Mouse (Mus musculus) CD8-positive naive resting alpha-beta T cell, adult 2 months (primary cell): Measurements from ENCODE around the gene Ccdc32.
A peak's percentile ranks its signal among the peaks of the same experiment; 100 is the strongest.

Source experiments
- DNase-seq, 2 experiments: peaks; one replicate each; pipeline ENCODE4 v3.0.0; 2022; ENCODE audit warnings: low read depth in 2 of 2, low spot score in 2 of 2

Ccdc32 gene

GRCm38 (mm10) chr2:119015604-119016180, 13.5 kb downstream of the Ccdc32 start:
- no peak for DNase-seq

DNA sequence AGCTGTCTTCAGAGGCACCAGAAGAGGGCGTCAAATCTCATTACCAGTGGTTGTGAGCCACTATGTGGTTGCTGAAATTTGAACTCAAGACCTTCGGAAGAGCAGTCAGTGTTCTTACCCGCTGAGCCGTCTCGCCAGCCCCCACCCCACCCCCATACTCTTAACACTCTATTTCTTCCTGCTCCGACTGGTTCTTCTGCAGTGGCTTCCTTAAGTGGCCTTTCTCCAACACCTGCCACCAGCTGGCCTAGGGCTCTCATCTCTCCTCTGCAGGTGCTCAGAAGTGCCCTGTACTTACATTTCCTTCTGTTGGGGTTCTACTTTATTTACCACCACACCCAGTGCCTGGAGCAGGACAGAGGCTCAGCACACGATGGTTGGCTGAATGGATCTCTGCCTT, 14.2 kb downstream of the Ccdc32 start:
- no peak for DNase-seq

DNA sequence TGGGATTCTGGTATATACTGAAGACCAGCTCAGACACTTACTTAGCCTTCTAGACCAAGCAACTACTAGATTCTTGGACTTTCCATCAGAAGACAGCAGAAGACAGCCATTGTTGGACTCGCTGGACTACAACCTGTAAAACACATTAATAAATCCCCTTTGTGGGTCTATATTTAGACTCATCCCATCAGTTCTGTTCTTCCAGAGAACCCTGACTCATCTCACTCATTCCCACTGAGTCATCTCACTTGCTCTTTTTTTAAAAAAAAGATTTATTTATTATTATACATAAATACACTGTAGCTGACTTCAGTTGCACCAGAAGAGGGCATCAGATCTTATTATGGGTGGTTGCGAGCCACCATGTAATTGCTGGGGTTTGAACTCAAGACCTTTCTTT, 19.8 kb downstream of the Ccdc32 start:
- no peak for DNase-seq

DNA sequence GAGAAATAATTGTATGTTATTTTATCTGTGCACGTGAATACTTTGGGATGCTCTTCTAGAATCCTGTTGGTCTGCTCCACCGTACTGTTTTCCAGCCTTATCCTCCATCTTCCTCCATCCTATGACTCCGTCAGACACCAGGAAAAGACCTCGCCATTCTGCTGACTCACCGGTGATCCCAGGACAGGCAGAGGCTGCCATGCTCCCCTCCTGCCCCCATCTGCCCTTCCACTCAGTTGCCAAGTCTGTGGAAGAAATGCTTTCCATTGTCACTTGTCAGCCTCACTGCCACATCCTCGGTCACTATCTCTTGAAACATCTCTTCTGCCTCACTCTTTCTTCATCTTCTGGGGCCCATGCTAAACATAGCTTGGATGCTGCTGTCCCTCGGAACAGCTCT, 22.3 kb downstream of the Ccdc32 start:
- no peak for DNase-seq

DNA sequence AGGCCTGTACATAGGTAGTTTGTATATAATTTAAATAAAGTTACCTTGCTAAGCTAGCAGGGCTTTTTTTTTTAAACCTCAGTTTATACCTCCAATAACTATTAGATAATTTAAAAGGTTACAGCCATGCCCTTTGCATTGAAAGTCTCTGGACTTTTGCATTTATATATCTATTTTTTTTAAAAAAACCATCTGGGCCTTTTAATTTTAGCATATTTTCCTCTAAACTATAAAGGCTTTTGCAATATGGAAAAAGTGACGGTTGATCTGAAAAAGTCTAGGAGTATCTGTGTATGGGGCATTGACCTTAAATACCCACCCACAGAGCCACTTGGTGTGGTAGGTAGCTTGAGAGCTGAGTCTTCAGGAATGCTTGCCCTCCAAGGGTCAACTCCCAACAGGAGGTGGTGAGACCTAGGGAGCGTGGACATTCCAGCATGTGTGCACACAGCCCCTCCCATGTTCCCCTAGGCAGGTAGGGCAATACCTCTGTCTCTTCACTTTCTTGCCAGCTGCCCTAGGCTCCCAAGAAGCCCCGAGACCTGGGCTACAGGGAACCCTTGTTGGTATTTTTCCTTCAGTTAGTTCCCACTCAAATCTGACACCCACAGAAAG, 30.1 kb downstream of the Ccdc32 start:
- no peak for DNase-seq

- DNase-seq: no peak
These were observed 30.9 kb downstream of the Ccdc32 start for GRCm38 (mm10) chr2:118998115-118998866.

DNA sequence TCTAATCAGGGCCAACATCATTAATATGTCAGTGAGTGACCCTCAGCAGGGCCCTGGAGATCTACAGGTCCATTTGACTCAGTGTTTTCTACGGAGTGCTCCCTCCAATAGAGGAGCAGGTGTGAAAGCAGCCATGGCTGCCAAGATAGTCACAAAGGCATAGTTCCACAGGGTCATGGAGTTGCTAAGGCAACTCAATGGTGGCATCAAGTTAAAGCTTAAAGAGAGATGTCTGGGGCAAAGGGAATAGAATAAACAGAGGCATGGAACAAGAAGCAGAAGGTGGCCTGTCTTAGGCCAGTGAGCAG, 32.4 kb downstream of the Ccdc32 start:
- no peak for DNase-seq

DNA sequence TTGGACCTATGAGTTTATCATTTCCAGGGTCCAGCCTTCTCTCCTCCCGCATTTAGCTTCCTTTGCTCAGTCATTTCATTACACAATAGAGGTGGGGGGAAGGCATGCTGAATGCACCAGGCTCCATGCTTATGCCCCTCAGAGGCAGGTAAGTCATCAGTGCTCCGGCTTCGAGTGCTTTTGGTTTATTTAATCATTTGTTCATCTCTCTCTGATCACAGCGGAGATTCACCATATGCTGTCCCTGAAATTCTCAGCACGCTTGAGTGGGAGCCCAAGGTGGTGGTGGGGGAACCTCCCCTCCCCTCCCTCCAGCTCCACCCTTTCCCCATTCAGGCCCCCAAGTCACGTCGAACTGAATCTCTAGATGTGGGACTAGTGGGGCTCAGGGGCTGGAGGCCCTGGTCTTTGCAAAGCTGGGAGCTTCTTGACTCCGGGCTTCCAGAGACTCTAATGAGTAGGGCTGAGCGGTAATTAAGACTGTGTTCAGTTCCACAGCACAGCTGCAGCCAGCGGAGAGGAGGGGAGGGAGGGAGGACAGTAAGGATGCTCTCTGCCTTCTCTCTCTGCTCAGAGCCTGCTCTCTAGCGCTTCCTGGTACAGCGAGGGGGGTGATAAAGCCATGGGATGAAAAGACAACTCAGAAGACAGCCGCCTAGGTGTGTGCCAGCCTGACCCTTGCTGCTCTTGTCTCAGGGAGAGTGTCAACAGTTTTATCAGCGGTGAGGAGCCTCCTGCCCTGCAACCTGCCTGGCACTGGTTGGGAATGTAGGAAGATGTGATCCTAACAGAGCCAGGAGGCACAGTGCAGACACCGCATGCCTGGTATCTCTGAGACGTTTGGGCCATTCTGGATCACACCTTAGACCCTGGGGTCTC, 33.0 kb downstream of the Ccdc32 start:
- no peak for DNase-seq

GRCm38 (mm10) chr2:118995490-118995889, 33.7 kb downstream of the Ccdc32 start:
- no peak for DNase-seq

- DNase-seq: no peak
These were observed 45.4 kb downstream of the Ccdc32 start for GRCm38 (mm10) chr2:118983812-118984211.

DNA sequence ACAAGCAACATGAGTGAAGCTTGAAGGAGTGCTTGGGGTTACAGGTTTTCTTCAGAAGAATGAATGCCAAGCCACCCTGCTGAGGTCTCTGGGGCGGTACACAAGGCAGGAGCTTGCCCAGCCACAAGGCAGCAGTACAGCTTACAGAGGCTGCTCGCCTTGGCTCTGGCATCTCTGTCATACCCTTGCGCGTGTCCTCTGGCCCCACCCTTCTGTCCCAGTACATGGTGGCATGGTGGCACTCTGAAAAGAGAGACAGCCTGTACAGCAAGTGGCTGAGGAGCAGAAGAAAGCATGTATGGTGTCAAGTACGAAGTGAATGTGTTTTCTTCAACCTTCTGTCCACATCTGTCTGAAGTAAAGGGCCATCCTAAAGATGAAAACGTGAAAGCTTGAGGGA, 48.4 kb downstream of the Ccdc32 start:
- no peak for DNase-seq

- DNase-seq: no peak
These were observed 51.1 kb downstream of the Ccdc32 start for GRCm38 (mm10) chr2:118978064-118978463.

DNA sequence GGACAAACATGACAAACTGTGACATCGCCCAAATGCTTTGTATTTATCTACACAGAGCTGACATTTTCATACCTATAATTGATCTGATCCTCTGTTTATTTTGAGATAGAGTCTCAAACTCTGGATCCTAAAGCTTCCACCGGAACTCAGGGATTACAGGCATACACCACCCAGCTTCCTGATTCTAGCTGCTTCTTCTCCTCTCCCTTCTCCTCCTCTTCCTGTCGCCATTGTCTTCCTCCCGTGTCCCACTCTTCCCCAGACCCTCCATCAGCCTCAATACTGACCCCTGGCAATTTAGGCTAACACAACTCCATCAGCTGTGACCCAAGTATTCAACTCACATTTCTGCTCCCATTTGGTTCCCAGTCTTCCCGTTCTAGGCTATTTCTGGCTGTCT, 52.3 kb downstream of the Ccdc32 start:
- DNase-seq: no peak

GRCm38 (mm10) chr2:118976282-118976929, 52.8 kb downstream of the Ccdc32 start:
- DNase-seq: peak; percentile 76 to 88

- DNase-seq: no peak
These were observed 53.3 kb downstream of the Ccdc32 start for GRCm38 (mm10) chr2:118975855-118976254.

- peak; percentile 75 to 85 for DNase-seq
These were observed 56.4 kb downstream of the Ccdc32 start for GRCm38 (mm10) chr2:118972687-118973376.

- no peak for DNase-seq
These were observed 57.1 kb downstream of the Ccdc32 start for GRCm38 (mm10) chr2:118972048-118972447.

GRCm38 (mm10) chr2:118969585-118970147, 59.5 kb downstream of the Ccdc32 start:
- DNase-seq: no peak
